Mouse (Mus musculus) ES-E14 (cell line): ENCODE results near the gene Psat1.

Source experiments
- CHD2 ChIP-seq: IDR thresholded peaks from 2 replicates; pipeline ENCODE4 v1.6.1; 2014; ENCODE audit warnings: mild to moderate bottlenecking, low read depth, low read length, inconsistent platforms
- HCFC1 ChIP-seq: IDR thresholded peaks from 2 replicates; pipeline ENCODE4 v1.6.1; 2012; ENCODE audit warnings: low read length, inconsistent platforms, borderline replicate concordance; ENCODE audit not compliant: insufficient read depth
- MAFK ChIP-seq: IDR thresholded peaks from 2 replicates; pipeline ENCODE4 v1.6.1; 2014; ENCODE audit warnings: mild to moderate bottlenecking, low read depth, low read length, inconsistent platforms; ENCODE audit not compliant: insufficient read depth
- ZC3H11A ChIP-seq: IDR thresholded peaks from 2 replicates; pipeline ENCODE4 v1.6.1; 2012; ENCODE audit warnings: low read depth, mild to moderate bottlenecking, inconsistent platforms, low read length, borderline replicate concordance
- ZNF384 ChIP-seq: IDR thresholded peaks from 2 replicates; pipeline ENCODE4 v1.6.1; 2012; ENCODE audit warnings: low read depth, low read length, inconsistent platforms

DNA sequence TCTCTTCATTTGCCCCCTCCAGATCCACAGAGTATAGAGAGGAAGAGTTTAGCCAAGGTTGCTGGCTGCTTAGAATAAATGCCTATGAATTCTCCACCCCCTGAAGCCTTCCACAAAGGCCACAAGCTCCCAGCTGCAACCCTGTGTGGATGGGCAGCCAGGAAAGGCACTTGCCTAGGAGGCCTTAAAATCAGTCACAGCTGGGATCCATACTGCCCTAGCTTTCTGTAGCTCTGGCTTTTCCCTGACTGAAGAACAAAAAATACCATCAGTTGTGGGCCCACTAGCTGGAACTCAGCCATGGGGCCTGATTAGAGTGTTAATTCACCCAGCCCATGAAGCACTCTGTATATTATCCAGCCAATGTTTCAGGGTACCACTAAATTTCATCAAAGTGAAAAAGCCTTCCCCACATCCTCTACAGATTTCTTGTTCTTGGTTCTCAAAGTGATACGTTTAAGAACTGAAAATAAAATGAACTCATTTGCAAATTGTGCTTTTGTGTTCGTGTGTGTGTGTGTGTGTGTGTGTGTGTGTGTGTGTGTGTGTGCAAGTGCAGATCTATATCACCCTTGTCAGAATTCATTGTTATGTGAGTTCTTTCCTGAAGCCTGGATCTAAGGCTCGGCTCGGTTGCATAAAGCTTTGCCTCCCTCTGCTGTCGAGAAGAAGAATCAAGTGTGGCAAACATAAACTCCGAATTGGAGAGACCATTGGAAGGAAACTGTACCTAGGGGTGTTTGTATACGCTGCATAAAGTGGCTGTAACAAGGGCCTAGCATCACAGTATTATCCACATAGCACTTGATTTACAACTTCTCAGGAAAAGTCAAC lies 78.1 kb downstream of the Psat1 start:
- TF ChIP-seq CHD2 (no peak), MAFK (no peak), HCFC1 (no peak), ZNF384 (no peak), ZC3H11A (no peak)
